33 mouse cellular contexts compared by ENCODE assay signal in the genomic region with DNA sequence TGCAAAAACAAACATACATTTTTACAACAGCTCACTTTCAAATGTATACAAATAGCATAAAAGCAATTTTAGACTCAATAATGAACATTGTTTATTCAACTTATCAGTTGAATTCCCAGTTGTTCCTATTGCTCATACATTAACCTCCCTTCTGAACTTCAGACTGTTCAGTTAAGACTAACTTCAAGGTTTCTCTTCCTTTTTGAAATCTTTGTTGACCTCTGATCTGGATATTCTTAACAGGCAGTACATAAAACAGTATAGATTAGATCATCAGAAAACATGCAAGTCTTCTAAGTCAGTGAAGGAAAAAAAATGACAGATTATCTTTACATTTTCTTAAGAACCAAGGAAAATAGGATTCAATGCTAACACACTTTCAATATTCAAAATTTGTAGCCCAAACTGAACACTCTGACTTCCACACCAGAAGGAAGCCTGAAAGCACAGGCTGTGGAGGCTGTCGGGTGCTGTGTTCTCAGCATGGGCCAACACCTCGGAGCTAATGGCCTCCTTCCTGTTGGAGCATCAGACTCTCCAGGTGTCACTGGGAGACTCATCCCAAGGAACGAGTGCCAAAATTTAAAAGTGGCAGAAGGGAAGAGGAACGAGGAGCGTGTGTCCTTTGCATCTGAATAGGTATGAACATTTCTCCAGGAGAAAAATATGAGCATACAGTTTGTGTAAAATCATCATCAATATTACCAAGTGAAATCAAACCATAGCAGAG. TPM values are rescaled to one million over a fixed set of nuclear protein-coding genes. Genes with fewer than 3 reads are reported as not detected.
A peak's percentile ranks its signal among the peaks of the same experiment; 100 is the strongest.
DNase-seq lines count a peak whose midpoint lies in the region; ATAC-seq and TF ChIP-seq lines count a peak whose summit lies in the region.
"Had no signal": no experiment of that assay in that cellular context is flagged by ENCODE, and none has a peak within 500 bp of the region (broad histone marks: within the 10 kb centered on the region; RNA-seq: fewer than 3 reads in every experiment).

No protein-coding gene starts in this region.

- TF ChIP-seq CTCF in layer of hippocampus, adult 2 months (conservative IDR thresholded peaks at IDR 0.05) = no peak
- TF ChIP-seq CTCF in cerebellum, adult 2 months (IDR thresholded peaks at IDR 0.05; ENCODE audit: borderline replicate concordance, insufficient read depth, low read depth, low read length) = no peak
- no peak for TF ChIP-seq CTCF in lung, postnatal 0 days (IDR thresholded peaks at IDR 0.05)

- no peak for ATAC-seq in lung, postnatal 0 days
- ATAC-seq: forebrain, embryonic 13.5 days; hindbrain, embryonic 16.5 days; liver, embryonic 12.5 days; Patski had no signal

- no peak overlapping the region for H3K4me2 ChIP-seq in lung, postnatal 0 days (replicated peaks; ENCODE audit: low read depth, low read length)
- H3K4me2 ChIP-seq: embryonic facial prominence, embryonic 13.5 days; forebrain, embryonic 13.5 days; heart, embryonic 11.5 days; kidney, embryonic 15.5 days; limb, embryonic 12.5 days; liver, embryonic 12.5 days; midbrain, embryonic 12.5 days had no signal

- WGBS in cerebellum, adult 2 months = 9% methylated on average over 5 of the region's 5 CpGs
- 63% methylated on average over 5 of the region's 5 CpGs for WGBS in lung, postnatal 0 days

- H3K9ac ChIP-seq in lung, postnatal 0 days (replicated peaks; ENCODE audit: low read depth) = no peak overlapping the region
- H3K9ac ChIP-seq: embryonic facial prominence, embryonic 13.5 days; forebrain, embryonic 13.5 days; kidney, embryonic 15.5 days; limb, embryonic 12.5 days; liver, embryonic 12.5 days; midbrain, embryonic 12.5 days had no signal

- TF ChIP-seq POLR2A in cerebellum, adult 2 months (IDR thresholded peaks at IDR 0.05; ENCODE audit: borderline replicate concordance, insufficient read depth, low read length) = no peak

- DNase-seq in layer of hippocampus, adult 2 months (ENCODE audit: low spot score in 2 of 2) = no peak
- DNase-seq in layer of hippocampus, adult 9-11 months = no peak
- DNase-seq in cerebellum, adult 2 months = peak; percentile 83 to 94
- DNase-seq in cerebellum, postnatal 25 days = peak; percentile 80 to 86
- DNase-seq in gastrocnemius, postnatal 10 days = no peak
- no peak for DNase-seq in lung, postnatal 0 days (ENCODE audit: low spot score)
- no peak for DNase-seq in right cerebral cortex, postnatal 4 days
- DNase-seq: adrenal gland, adult 2 months; embryo, embryonic 11 days; gastrocnemius, postnatal 14 days; heart, adult 11 months; heart, postnatal 10 days; kidney, adult 11 months; kidney, postnatal 36 days; lung, adult 2 months; thymus, adult 2 months; thymus, postnatal 4 days had no signal

- no peaks in the 10 kb centered on the region for H3K27me3 ChIP-seq in cerebellum, adult 2 months (ENCODE audit: control insufficient read depth, insufficient read depth, low read length)
- H3K27me3 ChIP-seq in lung, postnatal 0 days (replicated peaks; ENCODE audit: insufficient read depth, low read length) = no peaks in the 10 kb centered on the region
- H3K27me3 ChIP-seq: embryonic facial prominence, embryonic 13.5 days; forebrain, embryonic 13.5 days; kidney, embryonic 15.5 days; limb, embryonic 12.5 days; liver, embryonic 12.5 days; midbrain, embryonic 12.5 days had no signal

- H3K4me1 ChIP-seq in cerebellum, adult 2 months (ENCODE audit: control insufficient read depth, insufficient read depth, low read length) = peaks cover 2% of the 10 kb centered on the region; the same call in 1 of the 2 replicates
- H3K4me1 ChIP-seq in lung, postnatal 0 days (ENCODE audit: insufficient read depth, low read depth, low read length) = no peaks in the 10 kb centered on the region
- H3K4me1 ChIP-seq: embryonic facial prominence, embryonic 13.5 days; forebrain, embryonic 13.5 days; hindbrain, embryonic 10.5 days; kidney, embryonic 15.5 days; limb, embryonic 12.5 days; liver, embryonic 12.5 days; midbrain, embryonic 12.5 days had no signal

- H3K9me3 ChIP-seq in lung, postnatal 0 days (ENCODE audit: low read length) = no peaks in the 10 kb centered on the region
- H3K9me3 ChIP-seq: embryonic facial prominence, embryonic 13.5 days; forebrain, embryonic 13.5 days; hindbrain, embryonic 10.5 days; kidney, embryonic 15.5 days; limb, embryonic 12.5 days; liver, embryonic 12.5 days; midbrain, embryonic 12.5 days had no signal

- no peak overlapping the region for H3K4me3 ChIP-seq in layer of hippocampus, adult 2 months
- H3K4me3 ChIP-seq in cerebellum, adult 2 months (replicated peaks; ENCODE audit: insufficient read depth, low read depth, low read length) = no peak overlapping the region
- no peak overlapping the region for H3K4me3 ChIP-seq in lung, postnatal 0 days (ENCODE audit: low read depth, low read length)
- H3K4me3 ChIP-seq: embryonic facial prominence, embryonic 13.5 days; erythroblast, embryonic 14.5 days; forebrain, embryonic 13.5 days; hindbrain, embryonic 10.5 days; kidney, embryonic 15.5 days; limb, embryonic 12.5 days; liver, embryonic 12.5 days; midbrain, embryonic 12.5 days had no signal

- no peak for TF ChIP-seq EP300 in lung, postnatal 0 days (IDR thresholded peaks at IDR 0.05)

- H3K36me3 ChIP-seq in lung, postnatal 0 days (ENCODE audit: insufficient read depth, low read length) = no peaks in the 10 kb centered on the region
- H3K36me3 ChIP-seq: embryonic facial prominence, embryonic 13.5 days; hindbrain, embryonic 10.5 days; kidney, embryonic 15.5 days; limb, embryonic 12.5 days; liver, embryonic 12.5 days; midbrain, embryonic 12.5 days had no signal

- H3K27ac ChIP-seq in layer of hippocampus, adult 2 months = peak overlapping the region; percentile 1; the same call in 1 of the 2 replicates
- no peak overlapping the region for H3K27ac ChIP-seq in cerebellum, adult 2 months (ENCODE audit: insufficient read depth, low read length)
- H3K27ac ChIP-seq in lung, postnatal 0 days (ENCODE audit: low read length) = no peak overlapping the region
- H3K27ac ChIP-seq: embryonic facial prominence, embryonic 13.5 days; forebrain, embryonic 13.5 days; hindbrain, embryonic 10.5 days; kidney, embryonic 15.5 days; limb, embryonic 12.5 days; liver, embryonic 12.5 days; midbrain, embryonic 12.5 days; stomach, postnatal 0 days had no signal

RNA-seq across cellular contexts. Expression of gene Gria2, which starts 33.0 kb away (rescaled TPM):
- total RNA-seq in layer of hippocampus, adult 2 months (2021) = 100 to 1,000 TPM; 712 to 741 TPM
- polyA plus RNA-seq in cerebellum, adult 2 months (2012; rRNA removed) = 127 and 139 TPM in 2 replicates
- total RNA-seq in gastrocnemius, postnatal 10 days (2021) = under 1 TPM; 0.52 to 0.81 TPM
- polyA plus RNA-seq in lung, postnatal 0 days (2015; fragmentation: Nextera tagmentation; extraction: Ambion mirVana) = 0.11 TPM in 2 replicates
- total RNA-seq: ES-E14; megakaryocyte, adult 5-6 weeks; monocyte, adult 5-6 weeks; neutrophil, adult 5-6 weeks had no signal
- polyA plus RNA-seq: erythroblast, embryonic 14.5 days; liver, embryonic 12.5 days; Patski had no signal

Comparison
In these comparisons a context has a peak if more than half of its experiments do, and no peak if none do; other contexts are left out.
1. DNase-seq: peak in cerebellum, adult 2 months (2 of 2) and cerebellum, postnatal 25 days (2 of 2); none in layer of hippocampus, adult 2 months (0 of 2), layer of hippocampus, adult 9-11 months (single experiment), gastrocnemius, postnatal 10 days (single experiment), lung, postnatal 0 days (single experiment) and right cerebral cortex, postnatal 4 days (single experiment).
2. RNA of gene Gria2, which starts 33.0 kb away (total RNA-seq): 712 to 741 TPM in layer of hippocampus, adult 2 months; 0.52 to 0.81 TPM in gastrocnemius, postnatal 10 days; every median in the first group is over 100 times any median in the second.